Mouse (Mus musculus) hindbrain, postnatal 0 days (tissue): ENCODE data around the gene Ccl7. TPM values are rescaled to one million over a fixed set of nuclear protein-coding genes. Genes with fewer than 3 reads are reported as not detected.
A peak's percentile ranks its signal among the peaks of the same experiment; 100 is the strongest.

Experiments
- ATAC-seq: fragments of 200-750 bp; cut with Nextera tagmentation; 2 replicates; pipeline ENCODE4 v1.8.0; 2017; ENCODE audit warnings: mild to moderate bottlenecking, moderate TSS enrichment, moderate library complexity
- DNase-seq: peaks from one replicate; pipeline ENCODE4 v3.0.0-alpha.2; 2015; ENCODE audit warnings: low spot score
- H3K27ac ChIP-seq: fragments of 300-500 bp; sonication (generic); 2 replicates; pipeline ENCODE4 v1.5.1; 2014; ENCODE audit warnings: mild to moderate bottlenecking
- H3K27me3 ChIP-seq: fragments of 300-500 bp; sonication (generic); 2 replicates; pipeline ENCODE4 v1.6.1; 2014; ENCODE audit warnings: low read length, mixed read lengths; ENCODE audit not compliant: insufficient read depth
- H3K36me3 ChIP-seq: fragments of 300-500 bp; sonication (generic); 2 replicates; pipeline ENCODE4 v1.6.1; 2014; ENCODE audit warnings: low read length, mixed read lengths; ENCODE audit not compliant: insufficient read depth
- H3K4me1 ChIP-seq: fragments of 300-500 bp; sonication (generic); 2 replicates; pipeline ENCODE4 v1.6.1; 2014; ENCODE audit warnings: antibody characterized with exemption, low read length, mixed read lengths; ENCODE audit not compliant: insufficient read depth
- H3K4me2 ChIP-seq: fragments of 300-500 bp; sonication (generic); 2 replicates; pipeline ENCODE4 v1.6.1; 2014; ENCODE audit warnings: low read depth, mild to moderate bottlenecking, low read length, moderate library complexity, mixed read lengths
- H3K4me3 ChIP-seq: fragments of 300-500 bp; sonication (generic); 2 replicates; pipeline ENCODE4 v1.5.1; 2014; ENCODE audit warnings: low read length
- H3K9ac ChIP-seq: fragments of 300-500 bp; sonication (generic); replicated peaks from 2 replicates; pipeline ENCODE4 v1.6.1; 2014; ENCODE audit warnings: mild to moderate bottlenecking, low read length, moderate library complexity, mixed read lengths
- H3K9me3 ChIP-seq: fragments of 300-500 bp; sonication (generic); 2 replicates; pipeline ENCODE4 v1.6.1; 2016; ENCODE audit warnings: low read length, mixed read lengths
- CTCF ChIP-seq: IDR thresholded peaks from 2 replicates; pipeline ENCODE4 v1.5.1; 2016; ENCODE audit warnings: antibody characterized with exemption, control low read depth, low read depth
- WGBS: fragments of 180-500 bp; shearing (Covaris S2); extraction: QIAGEN DNeasy Blood & Tissue Kit; methylation state at CpG from one replicate; pipeline ENCODE4 v1.1.7; 2014; 5-methylcytosine and 5-hydroxymethylcytosine counted together
- polyA plus RNA-seq: library from polyadenylated mRNA; unstranded; fragments of >200 nt; fragmentation: Nextera tagmentation; extraction: Ambion mirVana; gene quantifications from 2 replicates; pipeline ENCODE4 v1.2.1, GENCODE M21; 2015
- total RNA-seq: library from RNA; depleted of rRNA; stranded (reverse); fragments of >200 nt; gene quantifications from 2 replicates; pipeline ENCODE4 v1.2.3, GENCODE M21; 2014; rRNA removed

Ccl7 gene
- total and polyA plus RNA-seq, 2 experiments from 2014 or later = 0.42 to 1.1 TPM

- no peak overlapping the region for H3K27ac ChIP-seq
- H3K4me1 ChIP-seq = no peaks in the 10 kb centered on the region
- no peak for DNase-seq
- no peak overlapping the region for H3K4me3 ChIP-seq
- no peaks in the 10 kb centered on the region for H3K9me3 ChIP-seq
- 92% methylated on average over 1 of the region's 1 CpGs for WGBS
- TF ChIP-seq CTCF = 0 out of 2 replicates have a peak, but pooled peaks have one; percentile 13
- ATAC-seq = no peak
- H3K4me2 ChIP-seq = no peak overlapping the region
- no peak overlapping the region for H3K9ac ChIP-seq
- no peaks in the 10 kb centered on the region for H3K36me3 ChIP-seq
- H3K27me3 ChIP-seq = no peaks in the 10 kb centered on the region
Observed at GRCm38 (mm10) chr11:82072374-82072773, 26.9 kb downstream of the Ccl7 start.

- Histone ChIP-seq H3K36me3 (no peaks in the 10 kb centered on the region), H3K4me3 (no peak overlapping the region), H3K4me2 (no peak overlapping the region), H3K27ac (no peak overlapping the region), H3K9me3 (no peaks in the 10 kb centered on the region), H3K27me3 (no peaks in the 10 kb centered on the region), H3K4me1 (no peaks in the 10 kb centered on the region), H3K9ac (no peak overlapping the region)
- DNase-seq = no peak
- no peak for TF ChIP-seq CTCF
- no peak for ATAC-seq
- 77% methylated on average over 3 of the region's 3 CpGs for WGBS
Observed at GRCm38 (mm10) chr11:82072984-82073383, 27.5 kb downstream of the Ccl7 start.

GRCm38 (mm10) chr11:82073686-82074085 is 28.2 kb downstream of the Ccl7 start:
- 78% methylated on average over 3 of the region's 3 CpGs for WGBS
- no peak for DNase-seq
- H3K9me3 ChIP-seq = no peaks in the 10 kb centered on the region
- no peak overlapping the region for H3K9ac ChIP-seq
- no peak for ATAC-seq
- no peak for TF ChIP-seq CTCF
- no peaks in the 10 kb centered on the region for H3K36me3 ChIP-seq
- H3K27ac ChIP-seq = no peak overlapping the region
- H3K4me3 ChIP-seq = no peak overlapping the region
- no peak overlapping the region for H3K4me2 ChIP-seq
- no peaks in the 10 kb centered on the region for H3K4me1 ChIP-seq
- no peaks in the 10 kb centered on the region for H3K27me3 ChIP-seq

GRCm38 (mm10) chr11:82077031-82077430 is 31.5 kb downstream of the Ccl7 start:
- WGBS = 80% methylated on average over 3 of the region's 3 CpGs
- no peak overlapping the region for H3K4me2 ChIP-seq
- no peaks in the 10 kb centered on the region for H3K9me3 ChIP-seq
- no peak for DNase-seq
- H3K4me1 ChIP-seq = no peaks in the 10 kb centered on the region
- no peaks in the 10 kb centered on the region for H3K27me3 ChIP-seq
- TF ChIP-seq CTCF = no peak
- no peak overlapping the region for H3K4me3 ChIP-seq
- no peak overlapping the region for H3K27ac ChIP-seq
- ATAC-seq = no peak
- H3K36me3 ChIP-seq = no peaks in the 10 kb centered on the region
- no peak overlapping the region for H3K9ac ChIP-seq

GRCm38 (mm10) chr11:82078136-82078730 is 32.7 kb downstream of the Ccl7 start:
- DNase-seq (no peak), ATAC-seq (no peak)
- Histone ChIP-seq H3K27me3 (no peaks in the 10 kb centered on the region), H3K9ac (no peak overlapping the region), H3K4me1 (no peaks in the 10 kb centered on the region), H3K9me3 (no peaks in the 10 kb centered on the region), H3K4me2 (no peak overlapping the region), H3K36me3 (no peaks in the 10 kb centered on the region), H3K27ac (no peak overlapping the region), H3K4me3 (no peak overlapping the region)
- TF ChIP-seq CTCF = no peak

DNA sequence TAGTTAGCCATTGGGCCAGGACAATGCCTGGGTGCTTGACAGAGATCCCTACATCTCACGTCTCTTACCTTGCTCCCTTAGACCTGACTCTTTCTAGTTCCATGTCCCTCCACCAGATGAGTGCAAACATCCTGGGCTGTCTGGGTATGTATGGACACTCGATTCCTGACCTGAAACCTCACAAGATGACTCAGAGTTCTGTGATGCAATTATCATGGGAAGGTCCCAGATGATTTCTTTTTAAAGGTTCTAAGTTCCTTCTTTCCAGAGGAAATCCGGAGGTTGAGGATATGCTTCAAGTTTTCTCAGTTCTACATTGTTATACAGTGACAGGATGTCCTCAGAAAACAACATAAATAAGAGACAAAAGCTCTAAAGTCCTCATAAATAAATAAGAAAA is 35.4 kb downstream of the Ccl7 start:
- DNase-seq = no peak
- WGBS = 80% methylated on average over 3 of the region's 3 CpGs
- no peak for TF ChIP-seq CTCF
- no peak for ATAC-seq
- H3K9ac ChIP-seq = no peak overlapping the region
- H3K4me3 ChIP-seq = no peak overlapping the region
- no peaks in the 10 kb centered on the region for H3K36me3 ChIP-seq
- H3K9me3 ChIP-seq = no peaks in the 10 kb centered on the region
- no peak overlapping the region for H3K4me2 ChIP-seq
- no peak overlapping the region for H3K27ac ChIP-seq
- H3K27me3 ChIP-seq = no peaks in the 10 kb centered on the region
- no peaks in the 10 kb centered on the region for H3K4me1 ChIP-seq

- Histone ChIP-seq H3K4me2 (no peak overlapping the region), H3K9me3 (no peaks in the 10 kb centered on the region), H3K36me3 (no peaks in the 10 kb centered on the region), H3K4me3 (no peak overlapping the region), H3K27ac (no peak overlapping the region), H3K9ac (no peak overlapping the region), H3K27me3 (no peaks in the 10 kb centered on the region), H3K4me1 (no peaks in the 10 kb centered on the region)
- DNase-seq (no peak), ATAC-seq (no peak)
- 77% methylated on average over 3 of the region's 3 CpGs for WGBS
- no peak for TF ChIP-seq CTCF
Observed at GRCm38 (mm10) chr11:82084360-82084759, 38.8 kb downstream of the Ccl7 start.

Other genes with a start within 250 kb of the Ccl7 start
- gene 5530401A14Rik, start 185.0 kb upstream of the Ccl7 start, total RNA-seq = not detected in 2 replicates
- 0.38 and 0.68 TPM in 2 replicates for gene 5530401A14Rik, start 185.0 kb upstream of the Ccl7 start, polyA plus RNA-seq
- gene Asic2, start 77.3 kb upstream of the Ccl7 start, total RNA-seq = 55.2 and 57.3 TPM in 2 replicates
- 18.3 and 19.2 TPM in 2 replicates for gene Asic2, start 77.3 kb upstream of the Ccl7 start, polyA plus RNA-seq
- 0.25 TPM in 1 of 2 replicates, not detected in the other for gene Ccl2, start 10.1 kb upstream of the Ccl7 start, total RNA-seq
- 1.5 and 1.6 TPM in 2 replicates for gene Ccl2, start 10.1 kb upstream of the Ccl7 start, polyA plus RNA-seq
- not detected in 2 replicates for gene Gm17268, start 7.2 kb upstream of the Ccl7 start, total RNA-seq
- gene Gm17268, start 7.2 kb upstream of the Ccl7 start, polyA plus RNA-seq = not detected in 2 replicates
- 0.16 and 0.58 TPM in 2 replicates for gene Ccl11, start 12.1 kb downstream of the Ccl7 start, total RNA-seq
- gene Ccl11, start 12.1 kb downstream of the Ccl7 start, polyA plus RNA-seq = 0.31 and 0.44 TPM in 2 replicates
- gene Ccl12, start 56.1 kb downstream of the Ccl7 start, total RNA-seq = 0.52 and 4.9 TPM in 2 replicates
- gene Ccl12, start 56.1 kb downstream of the Ccl7 start, polyA plus RNA-seq = 7.7 and 8.0 TPM in 2 replicates
- gene Ccl8, start 69.5 kb downstream of the Ccl7 start, total RNA-seq = not detected in 2 replicates
- gene Ccl8, start 69.5 kb downstream of the Ccl7 start, polyA plus RNA-seq = 0.43 TPM in 1 of 2 replicates, not detected in the other